Mouse (Mus musculus) embryo, embryonic 10 days (tissue): ENCODE results near the gene Kcnk2.

Experiments
- DNase-seq: peaks from one replicate; pipeline ENCODE4 v3.0.0-alpha.2; 2015; ENCODE audit warnings: low spot score

Kcnk2 gene

GRCm38 (mm10) chr1:189217751-189218564 is 184.1 kb downstream of the Kcnk2 start:
- no peak for DNase-seq

- no peak for DNase-seq
Measured at GRCm38 (mm10) chr1:189215131-189215530, 186.9 kb downstream of the Kcnk2 start.

GRCm38 (mm10) chr1:189214477-189214876 is 187.6 kb downstream of the Kcnk2 start:
- DNase-seq = no peak

- DNase-seq = no peak
Measured at GRCm38 (mm10) chr1:189209715-189210108, 192.4 kb downstream of the Kcnk2 start.

GRCm38 (mm10) chr1:189209029-189209714 is 192.9 kb downstream of the Kcnk2 start:
- DNase-seq = peak; percentile 36

- DNase-seq = no peak
Measured at GRCm38 (mm10) chr1:189208605-189209004, 193.5 kb downstream of the Kcnk2 start.

- no peak for DNase-seq
Measured at GRCm38 (mm10) chr1:189195758-189196157, 206.3 kb downstream of the Kcnk2 start.

GRCm38 (mm10) chr1:189187737-189188390 is 214.2 kb downstream of the Kcnk2 start:
- peak; percentile 63 for DNase-seq

GRCm38 (mm10) chr1:189185206-189185750 is 216.8 kb downstream of the Kcnk2 start:
- no peak for DNase-seq

GRCm38 (mm10) chr1:189177746-189178145 is 224.3 kb downstream of the Kcnk2 start:
- no peak for DNase-seq

GRCm38 (mm10) chr1:189173479-189173878 is 228.6 kb downstream of the Kcnk2 start:
- DNase-seq = no peak

- no peak for DNase-seq
Measured at GRCm38 (mm10) chr1:189171138-189171537, 230.9 kb downstream of the Kcnk2 start.

GRCm38 (mm10) chr1:189165756-189166155 is 236.3 kb downstream of the Kcnk2 start:
- DNase-seq = no peak

- DNase-seq = no peak
Measured at GRCm38 (mm10) chr1:189165141-189165540, 236.9 kb downstream of the Kcnk2 start.

GRCm38 (mm10) chr1:189164721-189165120 is 237.4 kb downstream of the Kcnk2 start:
- no peak for DNase-seq

GRCm38 (mm10) chr1:189164241-189164640 is 237.8 kb downstream of the Kcnk2 start:
- no peak for DNase-seq
